Mouse (Mus musculus): ENCODE results near the gene Tox2.
A peak's percentile ranks its signal among the peaks of the same experiment; 100 is the strongest.

Tox2 gene

DNA sequence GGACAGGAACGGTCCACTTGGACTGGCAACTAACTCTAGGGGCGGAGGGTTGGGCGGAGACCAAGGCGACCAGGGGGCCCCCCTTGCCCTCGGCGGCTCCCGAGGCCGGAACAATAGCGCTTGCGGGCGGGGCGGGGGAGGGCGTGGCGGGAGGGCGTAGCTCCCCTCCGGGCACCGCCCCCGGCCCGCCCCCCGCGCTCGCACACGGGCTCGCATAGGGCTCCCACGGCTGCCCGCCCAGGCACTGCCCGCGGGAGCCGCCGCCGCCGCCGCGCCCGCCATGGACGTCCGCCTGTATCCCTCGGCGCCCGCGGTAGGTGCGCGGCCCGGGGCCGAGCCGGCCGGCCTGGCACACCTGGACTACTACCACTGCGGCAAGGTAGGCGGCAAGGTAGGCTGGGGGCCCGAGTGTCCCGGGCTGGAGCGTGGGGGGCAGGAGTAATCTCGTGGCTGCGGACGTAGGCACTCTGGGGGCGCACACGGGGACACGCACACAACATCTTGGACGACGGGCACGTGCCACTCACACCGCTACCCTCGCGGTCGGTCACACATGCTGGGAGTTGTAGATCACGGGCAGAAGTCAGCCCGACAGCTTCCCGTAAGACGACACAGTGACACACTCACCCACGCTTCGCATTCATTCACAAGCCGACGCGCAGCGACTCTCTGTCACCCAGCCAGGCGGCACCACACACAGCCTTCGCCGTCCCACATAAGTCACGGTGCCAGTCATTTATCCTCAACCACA is at the start of gene Tox2:
TSS of gene Tox2 (plus strand) at position 242 of the 751 bp plus-strand sequence.
- DNase-seq (ENCODE audit: low spot score in 2 of 2), result peak; percentile 53 to 64

DNA sequence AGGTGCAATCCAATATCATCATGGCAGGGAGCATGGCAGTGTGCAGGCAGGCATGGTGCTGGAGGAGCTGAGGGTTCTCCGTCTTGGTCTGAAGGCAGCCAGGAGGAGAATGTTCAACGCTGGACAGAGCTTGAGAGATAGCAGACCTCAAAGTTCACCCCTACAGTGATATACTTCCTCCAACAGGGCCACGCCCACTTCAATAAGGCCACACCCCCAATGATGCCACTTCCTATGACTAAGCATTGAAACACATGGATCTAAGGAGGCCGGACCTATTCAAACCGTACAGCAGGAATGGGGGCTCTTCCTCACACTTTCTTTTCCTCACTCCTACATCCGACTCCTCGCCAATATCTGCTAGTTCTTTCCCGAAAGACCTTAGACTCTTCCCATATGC is 48.3 kb upstream of the Tox2 start:
- DNase-seq (ENCODE audit: low spot score in 2 of 2), result no peak

DNA sequence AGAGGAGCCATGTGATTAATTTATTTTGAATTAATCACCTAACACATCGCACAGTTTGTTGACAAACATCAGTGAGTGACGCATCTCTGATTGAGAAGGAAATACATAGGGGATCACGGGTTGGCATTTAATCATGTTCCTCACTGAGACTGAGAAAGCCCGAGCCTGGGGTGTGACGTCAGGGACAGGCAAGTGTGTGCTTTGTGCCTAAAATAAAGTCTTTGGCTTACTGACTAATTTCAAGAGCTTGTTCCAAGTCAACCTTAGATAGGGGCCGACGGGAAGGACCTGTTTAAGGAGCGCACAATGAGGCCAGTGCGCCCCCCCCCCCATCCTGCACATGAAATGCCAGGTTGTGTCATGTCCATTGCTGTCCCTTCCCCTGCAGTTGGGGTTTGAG is 43.9 kb upstream of the Tox2 start:
- no peak for DNase-seq (ENCODE audit: low spot score in 2 of 2)

DNA sequence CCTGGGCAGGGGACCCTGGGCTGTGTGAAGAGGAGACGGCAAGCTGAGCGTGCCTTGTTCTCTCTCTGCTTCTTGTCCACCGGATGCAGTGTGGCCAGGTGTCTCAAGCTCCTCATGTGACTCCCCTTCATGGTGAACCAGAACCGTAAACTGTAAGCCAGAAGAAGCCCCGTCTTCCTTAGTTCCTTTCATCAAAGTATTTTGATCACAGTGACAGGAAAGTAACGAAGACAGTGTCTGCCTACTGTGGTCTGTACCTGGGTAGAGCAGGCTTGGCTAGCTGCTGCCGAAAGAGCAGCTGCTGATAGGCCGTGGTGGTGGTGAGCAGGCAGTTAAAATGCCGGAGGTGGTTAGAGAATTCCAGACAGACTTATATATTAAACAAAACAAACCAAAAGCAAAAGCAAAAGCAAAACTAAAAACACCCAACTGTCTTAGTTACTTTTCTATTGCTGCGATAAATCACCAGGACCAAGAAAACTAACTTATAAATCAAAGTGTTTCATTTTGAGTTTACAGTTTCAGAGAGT is 38.4 kb upstream of the Tox2 start:
- no peak for DNase-seq (ENCODE audit: low spot score in 2 of 2)

DNA sequence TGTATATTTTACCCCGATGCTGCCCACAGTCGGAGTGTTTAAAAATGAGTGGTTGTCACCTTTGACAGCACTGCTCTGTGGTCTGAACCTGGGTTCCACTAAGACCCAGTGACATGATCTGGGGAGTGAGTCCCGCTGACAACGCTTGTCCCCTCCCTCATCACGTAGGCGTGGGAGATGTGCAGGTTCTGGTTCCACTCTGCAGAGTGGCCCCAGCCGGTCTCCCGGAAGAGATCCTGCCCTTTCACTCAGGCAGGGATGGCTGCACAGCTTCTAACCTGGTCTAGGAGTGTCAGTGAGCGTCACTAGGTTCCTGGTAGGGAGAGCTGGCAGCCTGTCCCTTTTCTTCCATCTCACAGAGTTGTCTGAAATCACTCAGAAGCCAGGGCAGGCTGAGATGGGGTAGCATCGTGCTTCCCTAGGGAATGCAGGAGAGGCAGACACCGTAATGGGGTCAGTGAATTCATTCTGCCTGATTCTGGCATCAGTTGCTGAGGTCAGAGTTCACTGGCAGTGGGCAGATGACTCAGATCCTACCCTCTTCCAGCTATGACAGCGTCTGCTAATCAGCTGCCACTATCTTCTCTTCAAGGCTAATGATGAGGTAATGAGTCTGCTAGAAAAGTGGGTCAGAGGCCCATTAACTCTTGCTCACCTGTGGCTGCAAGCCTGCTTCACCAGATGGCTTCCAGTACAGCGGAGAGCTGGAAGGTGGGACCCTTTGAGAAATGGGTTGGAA is 36.7 kb upstream of the Tox2 start:
- DNase-seq (ENCODE audit: low spot score in 2 of 2), result no peak

DNA sequence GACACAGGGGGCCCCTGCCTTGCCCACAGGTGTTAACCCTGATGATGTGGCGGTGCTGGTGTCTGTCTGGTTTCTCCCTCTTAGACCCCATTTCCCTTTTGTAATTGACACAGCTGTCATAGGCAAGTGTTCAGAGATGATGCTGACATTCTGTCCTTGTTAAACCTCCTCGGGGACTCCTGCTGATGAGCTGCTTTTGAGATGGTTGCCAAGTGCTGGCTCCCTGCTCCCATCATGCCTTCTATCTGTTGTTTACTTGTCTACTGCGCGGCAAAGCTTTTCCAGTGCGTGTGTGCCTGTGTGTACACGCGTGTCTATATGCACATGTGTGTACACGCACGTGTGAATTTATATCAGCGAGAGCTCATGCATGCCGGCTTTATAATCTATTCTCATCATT is 31.0 kb upstream of the Tox2 start:
- no peak for DNase-seq (ENCODE audit: low spot score in 2 of 2)

DNA sequence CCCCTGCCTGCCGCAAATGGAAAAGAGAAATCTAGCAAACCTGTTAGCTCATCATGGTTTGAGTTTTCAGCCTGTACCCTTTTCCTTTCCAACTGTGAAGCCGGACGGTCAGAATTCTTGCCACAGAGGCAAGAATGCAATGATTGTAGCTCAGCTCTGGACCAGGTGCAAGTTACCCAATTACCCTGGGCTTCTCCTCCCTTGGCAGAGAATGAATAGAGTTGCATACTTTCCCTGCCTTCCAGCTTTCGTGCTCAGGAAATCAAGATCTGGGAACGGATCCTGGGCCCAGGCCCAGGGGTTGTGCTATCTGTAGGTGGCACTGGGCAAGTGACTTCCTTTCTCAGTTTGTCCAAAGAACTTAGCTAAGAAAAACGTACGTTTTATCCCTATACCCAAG is 28.9 kb upstream of the Tox2 start:
- DNase-seq (ENCODE audit: low spot score in 2 of 2), result no peak

DNA sequence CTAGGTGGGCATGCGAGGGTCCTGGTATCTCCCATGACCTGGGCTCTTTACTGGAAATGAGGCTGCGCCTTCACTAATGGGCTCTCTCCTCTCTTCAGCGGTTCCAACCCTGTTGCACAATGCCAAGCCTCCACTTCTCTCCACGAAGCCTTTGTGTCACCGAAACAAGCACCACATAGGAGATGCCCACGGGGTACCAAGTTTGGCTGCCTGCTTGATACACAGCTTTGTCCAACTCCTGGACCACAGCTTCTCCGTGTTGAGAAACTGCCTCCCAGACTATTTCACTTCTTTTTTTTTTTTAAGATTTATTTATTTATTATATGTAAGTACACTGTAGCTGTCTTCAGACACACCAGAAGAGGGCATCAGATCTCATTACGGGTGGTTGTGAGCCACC is 27.1 kb upstream of the Tox2 start:
- no peak for DNase-seq (ENCODE audit: low spot score in 2 of 2)

DNA sequence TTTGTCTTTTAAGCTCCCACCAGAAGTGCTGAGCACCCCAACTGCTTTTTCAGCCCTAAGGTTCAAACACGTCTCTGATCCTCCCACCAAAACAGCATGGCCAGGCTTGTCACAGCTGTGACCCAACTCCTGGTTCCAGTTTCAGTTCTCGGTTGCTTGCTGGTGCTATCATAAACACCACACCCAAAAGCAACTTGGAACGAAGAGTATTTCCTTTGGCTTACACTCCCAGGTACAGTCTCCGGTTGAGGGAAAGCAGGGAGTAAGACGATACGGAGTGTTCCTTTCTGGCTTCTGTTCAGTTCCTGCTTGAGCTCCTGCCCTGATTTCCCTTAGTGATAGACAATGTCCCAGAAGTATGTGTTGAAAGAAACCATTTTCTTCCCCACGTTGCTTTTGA is 26.4 kb upstream of the Tox2 start:
- no peak for DNase-seq (ENCODE audit: low spot score in 2 of 2)

DNA sequence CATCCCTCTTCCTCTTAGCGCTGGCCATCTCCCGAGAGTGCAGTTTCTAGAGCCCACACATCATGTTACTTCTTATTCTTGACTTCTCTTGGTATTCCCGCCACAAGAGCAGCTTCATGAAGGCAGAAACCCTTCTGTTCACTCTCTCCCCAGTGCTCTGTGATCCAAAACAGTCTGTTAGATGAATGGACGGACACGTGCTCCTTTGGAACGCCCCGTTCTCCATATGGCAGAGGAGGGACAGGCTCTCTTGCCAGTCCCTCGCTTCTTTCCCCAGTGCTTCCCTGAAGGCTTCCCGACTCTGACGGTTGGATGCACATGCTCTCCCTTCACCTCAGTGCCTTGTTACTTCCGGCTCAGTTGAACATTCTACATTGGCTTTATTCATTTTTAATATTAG is 15.4 kb upstream of the Tox2 start:
- no peak for DNase-seq (ENCODE audit: low spot score in 2 of 2)

DNA sequence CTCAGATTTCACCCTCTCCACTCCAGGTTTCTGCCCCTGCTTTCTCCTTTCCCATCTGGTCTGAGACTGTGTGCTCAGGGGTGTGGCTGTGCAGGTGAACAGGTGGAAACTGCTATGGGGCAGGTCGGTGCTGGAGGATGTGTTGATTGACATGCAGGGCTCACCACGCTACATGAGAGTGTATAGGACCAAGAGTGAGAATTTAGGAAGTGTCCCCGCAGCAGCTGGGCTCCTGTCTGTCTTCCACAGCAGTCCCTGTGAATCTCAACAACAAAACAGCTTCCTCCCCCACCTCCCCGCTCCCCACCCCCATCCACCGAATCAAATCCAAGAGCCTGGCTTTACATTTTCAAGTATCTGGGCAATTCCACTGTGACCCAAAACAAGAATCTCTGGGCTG is 13.3 kb upstream of the Tox2 start:
- no peak for DNase-seq (ENCODE audit: low spot score in 2 of 2)

DNA sequence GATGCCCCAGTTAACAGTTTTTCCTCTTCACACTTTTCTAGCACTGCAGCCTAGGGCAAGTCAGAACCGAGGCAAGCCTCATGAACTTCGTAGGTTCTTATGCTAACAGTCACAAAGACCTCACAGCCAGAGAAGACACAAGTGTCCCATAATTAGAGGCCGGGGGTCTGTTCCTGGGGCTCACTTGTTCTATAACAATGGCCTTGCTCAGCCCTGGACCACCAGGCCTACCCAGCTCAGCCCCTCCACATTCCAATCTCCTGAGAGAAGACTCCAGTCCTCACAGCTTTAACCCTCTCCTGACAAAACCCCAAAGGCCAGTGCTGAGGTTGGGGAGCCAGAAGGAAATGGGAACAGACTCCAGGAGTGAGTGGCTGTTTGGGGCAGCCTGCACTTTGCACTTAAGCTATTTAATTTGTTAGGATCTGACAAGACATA is 12.9 kb upstream of the Tox2 start:
- DNase-seq (ENCODE audit: low spot score in 2 of 2), result no peak

DNA sequence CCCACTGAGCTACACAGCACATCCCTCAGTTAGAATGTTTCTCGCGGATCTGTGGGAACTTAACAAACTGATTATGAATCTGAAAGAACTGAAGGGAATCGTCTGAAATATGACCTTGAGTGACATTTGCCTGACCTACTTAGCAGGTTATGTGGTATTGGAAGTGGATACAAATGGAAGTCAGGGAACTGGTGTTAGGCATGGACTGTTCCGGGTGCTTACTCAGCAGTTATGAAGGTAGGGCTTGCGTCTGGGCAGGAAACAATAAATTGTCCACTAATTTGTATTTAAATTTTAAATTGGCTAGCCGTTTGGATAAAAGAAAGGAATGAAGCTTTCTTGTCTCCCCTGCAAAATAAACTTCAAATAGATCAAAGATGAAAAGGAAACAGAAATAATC is 10.4 kb upstream of the Tox2 start:
- no peak for DNase-seq (ENCODE audit: low spot score in 2 of 2)

DNA sequence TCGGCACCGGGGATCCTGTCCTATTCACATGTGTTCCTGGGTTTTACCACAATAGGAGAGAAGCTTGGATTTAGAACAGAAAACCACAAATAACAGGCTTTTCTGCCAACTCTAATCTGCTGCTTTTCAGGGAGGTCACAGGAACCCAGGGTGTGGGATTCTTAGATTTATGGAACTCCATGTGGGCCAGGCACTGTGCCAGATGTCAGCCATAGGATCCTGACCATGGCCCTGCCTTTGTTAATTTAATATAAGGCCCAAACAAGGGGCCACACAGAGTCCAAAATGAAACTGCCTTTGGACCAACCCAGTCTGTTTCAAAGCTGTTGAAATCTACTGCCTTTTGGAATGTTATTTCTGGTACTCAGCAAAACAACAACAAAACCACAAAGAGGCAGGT is 8.9 kb upstream of the Tox2 start:
- DNase-seq (ENCODE audit: low spot score in 2 of 2), result no peak

DNA sequence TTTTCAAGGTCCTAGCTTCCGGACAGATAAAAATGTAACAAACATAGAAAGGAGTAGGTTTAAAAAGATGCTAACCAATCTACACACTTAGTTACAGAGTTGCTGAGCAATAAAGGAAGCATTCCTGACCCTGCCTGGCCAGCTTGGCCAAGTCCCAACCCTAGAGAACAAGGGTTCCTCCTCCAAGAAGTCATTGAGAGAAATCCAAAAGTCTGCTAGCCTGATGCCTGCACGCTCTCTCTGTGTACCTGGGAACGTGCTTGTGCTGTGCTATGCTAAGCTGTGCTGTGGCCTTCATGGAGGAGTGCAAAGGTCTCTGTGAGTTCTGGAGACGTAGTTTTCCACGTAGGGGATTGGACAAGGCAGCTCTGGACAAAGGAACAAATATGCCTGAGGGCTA is 8.4 kb upstream of the Tox2 start:
- DNase-seq (ENCODE audit: low spot score in 2 of 2), result no peak

DNA sequence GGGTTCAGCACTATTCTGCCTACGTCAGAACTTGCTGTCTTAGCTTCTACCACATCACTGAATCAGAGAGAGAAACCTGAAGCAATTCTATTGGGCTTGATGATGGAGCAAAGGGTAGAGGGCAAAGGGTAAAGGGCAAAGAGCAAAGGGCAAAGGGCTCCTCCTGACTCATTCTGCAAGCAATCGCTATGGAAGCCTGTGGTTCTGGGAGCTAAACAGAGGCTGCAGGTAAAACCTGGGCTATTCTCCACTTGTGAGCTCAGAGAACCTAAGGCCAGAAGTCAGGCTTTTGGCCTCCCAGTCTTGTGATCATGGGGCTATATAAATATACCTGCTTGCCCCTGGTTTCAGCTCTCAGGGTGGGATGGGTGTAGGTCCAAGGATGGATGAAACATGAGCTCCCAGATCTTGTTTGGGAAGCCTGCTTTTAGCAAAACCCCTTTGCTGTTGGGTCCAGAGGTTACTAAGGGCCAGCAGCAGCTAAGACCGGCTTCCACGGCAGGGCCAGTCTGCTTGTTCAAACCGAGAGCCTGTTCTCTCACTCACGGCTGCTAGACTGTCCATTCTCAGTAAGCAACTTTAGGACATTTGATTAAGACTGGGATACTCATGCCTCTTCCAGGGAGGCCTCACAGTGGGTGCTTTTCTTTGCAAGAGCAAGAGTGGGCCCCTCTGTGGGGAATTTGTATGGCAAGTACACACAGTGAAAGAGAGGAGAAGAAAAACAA is 7.7 kb upstream of the Tox2 start:
- no peak for DNase-seq (ENCODE audit: low spot score in 2 of 2)

DNA sequence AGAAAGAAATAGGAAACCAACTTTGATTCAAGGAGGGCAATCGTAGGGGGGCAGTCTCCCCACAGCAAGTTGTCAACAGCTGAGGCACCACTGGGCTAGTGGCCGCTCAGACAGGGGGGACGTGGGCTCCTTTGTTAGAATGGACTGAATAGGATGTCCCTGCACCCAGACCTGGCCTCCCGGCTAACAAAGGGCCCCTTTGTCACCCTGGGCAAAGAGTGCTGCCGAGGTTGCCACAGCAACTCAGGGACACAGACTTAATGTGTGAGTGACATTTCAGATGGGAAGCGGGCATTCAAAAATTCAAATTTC is 7.1 kb upstream of the Tox2 start:
- DNase-seq (ENCODE audit: low spot score in 2 of 2), result no peak

DNA sequence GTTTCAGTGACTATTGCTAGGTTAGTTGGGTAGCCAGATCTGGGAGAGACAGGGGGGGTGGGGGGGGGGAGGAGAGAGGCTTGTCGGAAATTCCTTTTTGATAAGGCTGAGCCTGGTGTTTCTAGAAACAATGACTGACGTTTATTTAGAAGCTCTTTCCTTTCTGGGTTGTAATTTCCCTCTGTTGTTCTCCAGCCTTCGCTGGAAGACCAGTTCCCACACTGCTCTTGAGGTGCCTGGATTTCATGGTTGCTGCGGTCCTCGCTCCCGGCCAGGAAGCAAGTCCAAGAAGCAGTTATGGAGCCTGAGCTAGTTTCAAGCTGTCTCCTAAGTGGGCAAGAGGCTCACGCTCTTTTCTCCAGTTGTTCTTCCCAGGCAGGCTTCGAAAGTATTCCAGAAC is 1.0 kb upstream of the Tox2 start:
- no peak for DNase-seq (ENCODE audit: low spot score in 2 of 2)

DNA sequence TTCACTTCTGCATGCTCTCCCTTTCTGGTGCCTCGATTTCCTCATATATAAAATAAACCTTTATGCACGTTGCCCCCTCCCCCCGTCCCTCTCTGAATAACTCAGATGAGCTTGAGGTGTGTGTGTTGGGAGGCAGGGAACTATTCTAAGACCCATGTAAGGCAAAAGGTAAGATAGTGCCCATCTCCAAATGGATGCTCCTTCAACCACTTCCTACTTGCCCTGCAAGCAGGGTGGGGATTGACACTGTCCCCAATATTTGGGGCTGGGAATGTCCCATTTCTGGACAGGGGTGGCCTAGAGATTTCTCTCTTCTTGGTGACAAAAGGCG is 407 bp upstream of the Tox2 start:
- DNase-seq (ENCODE audit: low spot score in 2 of 2), result no peak

DNA sequence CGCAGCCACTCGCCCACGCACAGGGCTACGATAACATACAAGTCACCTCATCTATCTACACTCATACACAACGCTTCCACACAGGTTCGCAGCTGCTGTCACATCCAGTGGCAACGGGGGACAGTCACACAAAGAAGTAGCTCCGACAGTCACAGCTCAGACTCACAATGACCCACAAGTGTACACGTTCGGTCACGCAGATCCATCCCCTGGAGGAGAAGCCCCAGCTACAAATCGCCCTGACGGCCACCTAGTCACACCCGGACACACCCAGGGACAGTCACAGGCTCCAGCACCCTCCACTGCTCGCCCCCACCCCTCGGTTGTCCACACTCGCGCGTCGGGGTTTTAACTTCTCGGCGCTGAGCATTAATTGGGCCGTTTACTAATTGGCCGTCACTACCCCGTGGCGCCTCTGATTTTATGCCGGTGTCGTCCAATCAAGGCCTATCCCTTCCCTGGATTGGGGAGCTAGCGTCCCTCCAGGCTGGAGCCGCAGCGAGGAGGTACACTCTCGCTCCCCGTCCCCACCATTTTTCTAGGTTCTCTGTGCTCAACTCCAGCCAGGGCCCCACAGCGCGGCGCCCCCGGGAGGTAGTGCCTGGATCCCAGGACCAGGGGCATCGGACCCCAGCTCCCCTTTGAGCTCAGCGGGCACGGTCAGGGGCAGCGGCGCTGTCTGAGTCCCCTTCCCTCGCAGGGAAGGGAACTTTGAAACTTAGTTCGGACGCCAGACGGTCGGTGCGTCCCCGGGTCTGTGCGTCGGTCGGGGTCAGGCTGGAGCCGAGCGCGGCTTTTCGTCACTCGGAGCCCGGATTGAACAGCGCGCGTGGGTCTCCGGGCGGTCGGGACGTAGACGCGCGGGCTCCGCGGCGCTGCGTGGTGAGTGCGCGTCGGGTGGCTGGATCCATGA is 966 bp downstream of the Tox2 start:
- DNase-seq (ENCODE audit: low spot score in 2 of 2), result no peak

DNA sequence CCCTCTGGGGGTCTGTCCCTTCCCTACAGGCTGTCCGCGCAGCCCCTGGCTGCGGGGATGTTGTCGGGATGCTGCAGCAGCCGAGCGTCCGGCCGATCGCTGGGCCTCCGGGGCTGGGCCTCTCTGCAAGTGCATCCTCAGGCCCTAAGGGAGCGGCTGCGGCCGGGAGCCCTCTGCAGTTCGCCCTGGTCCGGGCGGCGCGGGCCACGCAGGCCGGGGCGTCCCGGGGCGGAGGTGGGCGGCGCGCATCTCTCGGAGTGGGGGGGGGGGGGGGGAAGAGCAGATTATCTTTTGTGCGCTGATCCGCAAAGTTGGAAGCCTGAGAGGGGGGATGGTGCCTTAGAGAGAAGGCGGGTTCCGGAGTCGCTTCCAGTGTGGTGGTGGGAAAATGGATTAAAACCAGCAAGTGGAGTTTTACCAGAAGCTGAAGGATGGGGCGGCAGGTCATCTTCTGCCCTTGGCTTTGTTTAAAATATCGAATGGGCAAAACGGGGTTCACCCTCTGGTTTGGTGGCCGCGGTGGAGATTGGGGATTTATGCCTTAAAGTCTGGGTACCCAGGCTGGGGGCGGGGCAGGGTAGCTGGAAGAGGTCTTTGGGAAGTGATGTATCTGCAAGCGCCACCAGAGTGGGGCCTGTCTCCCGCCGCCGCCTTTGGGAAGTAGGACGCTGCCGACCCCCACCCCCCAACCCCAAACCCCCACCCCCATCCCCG is 1.8 kb downstream of the Tox2 start:
- DNase-seq (ENCODE audit: low spot score in 2 of 2), result no peak

Data from frontal cortex, postnatal 25 days (tissue).